Mouse (Mus musculus): ENCODE data around the gene Fam160a2. TPM values are rescaled to one million over a fixed set of nuclear protein-coding genes. Genes with fewer than 3 reads are reported as not detected.

Fam160a2 gene
- polyA plus RNA-seq, 1 experiment = 3.4 TPM

DNA sequence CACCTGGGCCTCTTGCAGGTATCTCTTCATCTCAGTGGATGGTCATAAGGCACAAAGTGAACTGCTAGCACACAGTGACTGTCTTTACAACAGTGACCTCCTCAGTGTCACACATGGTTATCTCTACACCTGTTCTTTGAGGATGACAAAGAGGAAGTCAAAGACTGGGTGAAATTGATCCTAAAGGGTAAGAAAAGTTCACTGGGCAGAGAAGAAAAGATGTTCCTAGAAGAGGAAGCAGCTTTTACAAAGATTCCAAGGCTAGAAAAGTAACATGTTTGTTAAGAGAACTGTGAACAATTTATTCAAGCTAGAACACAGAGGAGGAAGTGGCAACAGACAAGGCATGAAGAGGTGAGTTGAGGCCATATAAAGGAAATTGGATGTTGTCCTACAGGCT lies 3.7 kb downstream of the Fam160a2 start:
- no peak for TF ChIP-seq GATA1 (IDR thresholded peaks at IDR 0.05; ENCODE audit: low read length)
- no peak for TF ChIP-seq TAL1 (IDR thresholded peaks at IDR 0.05; ENCODE audit: low read length)
- Histone ChIP-seq H3K36me3 (ENCODE audit: control insufficient read depth) (peaks cover 8% of the 10 kb centered on the region), H3K9me3 (ENCODE audit: control insufficient read depth, low read length) (no peaks in the 10 kb centered on the region), H3K4me3 (replicated peaks) (no peak overlapping the region), H3K4me1 (ENCODE audit: control insufficient read depth) (peaks cover 26% of the 10 kb centered on the region), H3K27me3 (ENCODE audit: control insufficient read depth) (no peaks in the 10 kb centered on the region)

DNA sequence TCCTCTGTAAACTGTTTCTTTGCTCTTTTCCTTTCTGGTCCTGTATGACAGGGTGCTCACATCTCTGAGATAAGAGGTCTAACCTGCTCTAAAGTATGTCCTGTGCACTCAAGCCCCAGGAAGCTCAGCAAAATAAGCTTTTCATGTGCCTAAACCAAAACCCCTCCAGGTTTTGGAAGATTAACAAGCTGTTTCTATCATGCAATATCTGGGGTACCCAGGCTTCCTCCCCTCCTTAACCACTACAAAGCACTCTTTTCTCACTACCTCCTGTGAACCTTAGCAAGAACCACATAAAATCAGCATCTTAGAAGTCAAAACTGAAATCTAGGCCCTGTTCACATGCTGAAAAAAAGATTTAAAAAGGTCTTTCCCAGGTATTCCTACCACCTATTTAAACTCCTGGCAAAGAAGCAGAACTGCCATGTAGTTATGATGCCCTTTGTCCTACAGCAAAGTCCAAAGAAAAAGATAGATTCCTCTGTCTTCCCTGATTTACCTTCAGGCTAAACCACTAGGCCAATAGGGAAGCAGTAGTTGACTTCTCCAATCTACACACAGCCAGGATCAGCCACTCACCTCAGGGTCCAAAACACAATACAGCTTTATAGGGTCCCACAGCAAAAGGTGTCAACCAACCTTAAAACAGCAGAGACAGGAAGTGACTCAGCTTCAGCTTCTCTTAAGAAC lies 4.6 kb downstream of the Fam160a2 start:
- no peaks in the 10 kb centered on the region for H3K27me3 ChIP-seq (ENCODE audit: control insufficient read depth)
- peaks cover 9% of the 10 kb centered on the region for H3K36me3 ChIP-seq (ENCODE audit: control insufficient read depth)
- TF ChIP-seq TAL1 (IDR thresholded peaks at IDR 0.05; ENCODE audit: low read length) (no peak), GATA1 (IDR thresholded peaks at IDR 0.05; ENCODE audit: low read length) (no peak)
- peaks cover 18% of the 10 kb centered on the region for H3K4me1 ChIP-seq (ENCODE audit: control insufficient read depth)
- no peak overlapping the region for H3K4me3 ChIP-seq (replicated peaks)
- no peaks in the 10 kb centered on the region for H3K9me3 ChIP-seq (ENCODE audit: control insufficient read depth, low read length)

DNA sequence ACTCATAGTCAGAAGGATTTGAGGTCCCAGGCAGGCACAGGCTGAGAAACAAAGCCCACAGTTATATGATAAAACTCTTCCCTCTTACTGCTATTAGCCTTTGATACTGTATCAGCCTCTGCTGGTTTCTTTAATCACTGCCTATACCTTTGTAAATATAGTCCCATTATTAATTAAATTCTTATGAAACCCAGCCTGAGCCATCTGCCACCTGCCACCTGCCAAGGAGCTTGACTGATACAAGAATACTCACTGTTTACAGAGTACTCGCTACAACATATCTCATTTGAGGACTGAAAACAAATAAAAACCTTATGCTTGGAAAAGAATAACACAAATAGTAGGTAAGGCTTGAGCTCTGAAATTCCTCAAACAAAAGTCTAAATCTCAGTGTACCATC lies 5.2 kb downstream of the Fam160a2 start:
- Histone ChIP-seq H3K4me1 (ENCODE audit: control insufficient read depth) (peaks cover 15% of the 10 kb centered on the region), H3K36me3 (ENCODE audit: control insufficient read depth) (peaks cover 16% of the 10 kb centered on the region), H3K4me3 (replicated peaks) (no peak overlapping the region), H3K27me3 (ENCODE audit: control insufficient read depth) (no peaks in the 10 kb centered on the region), H3K9me3 (ENCODE audit: control insufficient read depth, low read length) (no peaks in the 10 kb centered on the region)
- TF ChIP-seq TAL1 (IDR thresholded peaks at IDR 0.05; ENCODE audit: low read length) (no peak), GATA1 (IDR thresholded peaks at IDR 0.05; ENCODE audit: low read length) (no peak)

GRCm38 (mm10) chr7:105390236-105390635 lies 9.6 kb downstream of the Fam160a2 start:
- Histone ChIP-seq H3K4me3 (replicated peaks) (no peak overlapping the region), H3K36me3 (ENCODE audit: control insufficient read depth) (peaks cover 54% of the 10 kb centered on the region), H3K4me1 (ENCODE audit: control insufficient read depth) (no peaks in the 10 kb centered on the region), H3K27me3 (ENCODE audit: control insufficient read depth) (no peaks in the 10 kb centered on the region), H3K9me3 (ENCODE audit: control insufficient read depth, low read length) (no peaks in the 10 kb centered on the region)
- TF ChIP-seq TAL1 (IDR thresholded peaks at IDR 0.05; ENCODE audit: low read length) (no peak), GATA1 (IDR thresholded peaks at IDR 0.05; ENCODE audit: low read length) (no peak)

GRCm38 (mm10) chr7:105387696-105388095 lies 12.2 kb downstream of the Fam160a2 start:
- Histone ChIP-seq H3K4me1 (ENCODE audit: control insufficient read depth) (no peaks in the 10 kb centered on the region), H3K36me3 (ENCODE audit: control insufficient read depth) (peaks cover 77% of the 10 kb centered on the region), H3K27me3 (ENCODE audit: control insufficient read depth) (no peaks in the 10 kb centered on the region), H3K4me3 (replicated peaks) (no peak overlapping the region), H3K9me3 (ENCODE audit: control insufficient read depth, low read length) (no peaks in the 10 kb centered on the region)
- TF ChIP-seq TAL1 (IDR thresholded peaks at IDR 0.05; ENCODE audit: low read length) (no peak), GATA1 (IDR thresholded peaks at IDR 0.05; ENCODE audit: low read length) (no peak)

- Histone ChIP-seq H3K4me1 (ENCODE audit: control insufficient read depth) (no peaks in the 10 kb centered on the region), H3K36me3 (ENCODE audit: control insufficient read depth) (peaks cover 80% of the 10 kb centered on the region), H3K4me3 (replicated peaks) (no peak overlapping the region), H3K27me3 (ENCODE audit: control insufficient read depth) (no peaks in the 10 kb centered on the region), H3K9me3 (ENCODE audit: control insufficient read depth, low read length) (no peaks in the 10 kb centered on the region)
- TF ChIP-seq TAL1 (IDR thresholded peaks at IDR 0.05; ENCODE audit: low read length) = no peak
- no peak for TF ChIP-seq GATA1 (IDR thresholded peaks at IDR 0.05; ENCODE audit: low read length)
These were observed 19.5 kb downstream of the Fam160a2 start for GRCm38 (mm10) chr7:105380329-105380728.

- Histone ChIP-seq H3K36me3 (ENCODE audit: control insufficient read depth) (peaks cover 32% of the 10 kb centered on the region), H3K27me3 (ENCODE audit: control insufficient read depth) (no peaks in the 10 kb centered on the region), H3K4me1 (ENCODE audit: control insufficient read depth) (no peaks in the 10 kb centered on the region; the same call in 1 of the 2 replicates), H3K4me3 (replicated peaks) (no peak within 1 kb of the TSS), H3K9me3 (ENCODE audit: control insufficient read depth, low read length) (no peaks in the 10 kb centered on the region)
- no peak for TF ChIP-seq GATA1 (IDR thresholded peaks at IDR 0.05; ENCODE audit: low read length)
- no peak for TF ChIP-seq TAL1 (IDR thresholded peaks at IDR 0.05; ENCODE audit: low read length)
These were observed 25.0 kb downstream of the Fam160a2 start, which contains the start of gene Gm5901 for GRCm38 (mm10) chr7:105374866-105375265. TSS of gene Gm5901 (plus strand) at chr7:105375038.

GRCm38 (mm10) chr7:105373976-105374375 lies 25.9 kb downstream of the Fam160a2 start:
- no peaks in the 10 kb centered on the region for H3K9me3 ChIP-seq (ENCODE audit: control insufficient read depth, low read length)
- H3K27me3 ChIP-seq (ENCODE audit: control insufficient read depth) = no peaks in the 10 kb centered on the region
- H3K4me3 ChIP-seq (replicated peaks) = no peak overlapping the region
- TF ChIP-seq GATA1 (IDR thresholded peaks at IDR 0.05; ENCODE audit: low read length) = no peak
- TF ChIP-seq TAL1 (IDR thresholded peaks at IDR 0.05; ENCODE audit: low read length) = no peak
- peaks cover 23% of the 10 kb centered on the region for H3K36me3 ChIP-seq (ENCODE audit: control insufficient read depth)
- no peaks in the 10 kb centered on the region; the same call in 1 of the 2 replicates for H3K4me1 ChIP-seq (ENCODE audit: control insufficient read depth)

GRCm38 (mm10) chr7:105373509-105373908 lies 26.3 kb downstream of the Fam160a2 start:
- TF ChIP-seq TAL1 (IDR thresholded peaks at IDR 0.05; ENCODE audit: low read length) (no peak), GATA1 (IDR thresholded peaks at IDR 0.05; ENCODE audit: low read length) (no peak)
- H3K27me3 ChIP-seq (ENCODE audit: control insufficient read depth) = no peaks in the 10 kb centered on the region
- no peaks in the 10 kb centered on the region; the same call in 1 of the 2 replicates for H3K4me1 ChIP-seq (ENCODE audit: control insufficient read depth)
- H3K4me3 ChIP-seq (replicated peaks) = no peak overlapping the region
- H3K36me3 ChIP-seq (ENCODE audit: control insufficient read depth) = peaks cover 18% of the 10 kb centered on the region
- H3K9me3 ChIP-seq (ENCODE audit: control insufficient read depth, low read length) = no peaks in the 10 kb centered on the region
